Mouse (Mus musculus) small intestine, adult 2 months (tissue): ENCODE measurements around the gene Lca5. TPM values are rescaled to one million over a fixed set of nuclear protein-coding genes. Genes with fewer than 3 reads are reported as not detected.

Experiments
- H3K27ac ChIP-seq: fragments of 200-500 bp; 2 replicates; pipeline ENCODE4 v1.5.1; 2012; ENCODE audit warnings: low read depth, low read length, control low read depth, inconsistent platforms; ENCODE audit not compliant: insufficient read depth
- H3K27me3 ChIP-seq: fragments of 200-500 bp; 2 replicates; pipeline ENCODE4 v1.6.1; 2012; ENCODE audit warnings: mild to moderate bottlenecking, moderate library complexity, low read length, inconsistent platforms; ENCODE audit not compliant: control insufficient read depth, insufficient read depth
- H3K36me3 ChIP-seq: fragments of 200-500 bp; 2 replicates; pipeline ENCODE4 v1.6.1; 2012; ENCODE audit warnings: mild to moderate bottlenecking, low read length, control low read depth, inconsistent platforms; ENCODE audit not compliant: control insufficient read depth, insufficient read depth
- H3K4me1 ChIP-seq: fragments of 200-500 bp; 2 replicates; pipeline ENCODE4 v1.6.1; 2012; ENCODE audit warnings: low read length, inconsistent platforms, mixed read lengths; ENCODE audit not compliant: control insufficient read depth, insufficient read depth, insufficient read length
- H3K4me3 ChIP-seq: fragments of 200-500 bp; 2 replicates; pipeline ENCODE4 v1.5.1; 2012; ENCODE audit warnings: low read depth, mild to moderate bottlenecking, control low read depth, inconsistent platforms, low read length, moderate library complexity
- CTCF ChIP-seq: fragments of 200-500 bp; IDR thresholded peaks from 2 replicates; pipeline ENCODE4 v1.5.1; 2012; ENCODE audit warnings: low read depth, mild to moderate bottlenecking, control low read depth, inconsistent platforms, low read length, moderate library complexity, mixed read lengths; ENCODE audit not compliant: insufficient replicate concordance, insufficient read length; ENCODE audit errors: extremely low read depth
- POLR2A ChIP-seq: fragments of 200-500 bp; IDR thresholded peaks from 2 replicates; pipeline ENCODE4 v1.6.1; 2012; ENCODE audit warnings: low read depth, mild to moderate bottlenecking, control low read depth, inconsistent platforms, low read length, moderate library complexity
- WGBS: fragments of 180-500 bp; shearing (Covaris S2); methylation state at CpG from one replicate; pipeline ENCODE4 v1.1.7; 2018; 5-methylcytosine and 5-hydroxymethylcytosine counted together
- polyA plus RNA-seq: library from polyadenylated mRNA; depleted of rRNA; stranded (reverse); fragments of >200 nt; gene quantifications from 2 replicates; pipeline ENCODE4 v1.2.3, GENCODE M21; 2012

The Lca5 gene
- polyA plus RNA-seq, 1 experiment, result 0.18 TPM

- 91% methylated on average over 15 of the region's 15 CpGs for WGBS
- Histone ChIP-seq H3K4me3 (no peak overlapping the region), H3K4me1 (no peaks in the 10 kb centered on the region), H3K36me3 (no peaks in the 10 kb centered on the region), H3K27ac (no peak overlapping the region), H3K27me3 (no peaks in the 10 kb centered on the region)
- TF ChIP-seq CTCF, result no peak
- no peak for TF ChIP-seq POLR2A
These were observed 45.5 kb downstream of the Lca5 start for GRCm38 (mm10) chr9:83395456-83395855.

GRCm38 (mm10) chr9:83391996-83392395, 48.9 kb downstream of the Lca5 start:
- 76% methylated on average over 11 of the region's 11 CpGs for WGBS
- no peak for TF ChIP-seq POLR2A
- TF ChIP-seq CTCF, result no peak
- no peaks in the 10 kb centered on the region for H3K27me3 ChIP-seq

GRCm38 (mm10) chr9:83389570-83389969, 51.4 kb downstream of the Lca5 start:
- H3K4me3 ChIP-seq, result no peak overlapping the region
- H3K27me3 ChIP-seq, result no peaks in the 10 kb centered on the region
- no peaks in the 10 kb centered on the region for H3K36me3 ChIP-seq
- no peaks in the 10 kb centered on the region for H3K4me1 ChIP-seq
- TF ChIP-seq CTCF, result no peak
- TF ChIP-seq POLR2A, result no peak
- H3K27ac ChIP-seq, result no peak overlapping the region
- WGBS, result 88% methylated on average over 9 of the region's 9 CpGs

More at GRCm38 (mm10) chr9:83391996-83392395, 48.9 kb downstream of the Lca5 start:
- H3K4me1 ChIP-seq, result no peaks in the 10 kb centered on the region
- no peak overlapping the region for H3K27ac ChIP-seq
- no peak overlapping the region for H3K4me3 ChIP-seq
- H3K36me3 ChIP-seq, result no peaks in the 10 kb centered on the region

- no peaks in the 10 kb centered on the region for H3K4me1 ChIP-seq
- H3K27me3 ChIP-seq, result no peaks in the 10 kb centered on the region
- 75% methylated on average over 5 of the region's 5 CpGs for WGBS
- no peaks in the 10 kb centered on the region for H3K36me3 ChIP-seq
- H3K27ac ChIP-seq, result no peak overlapping the region
- H3K4me3 ChIP-seq, result no peak overlapping the region
- TF ChIP-seq POLR2A (no peak), CTCF (no peak)
These were observed 54.6 kb downstream of the Lca5 start for GRCm38 (mm10) chr9:83386264-83386855.

GRCm38 (mm10) chr9:83385301-83385700, 55.6 kb downstream of the Lca5 start:
- Histone ChIP-seq H3K36me3 (no peaks in the 10 kb centered on the region), H3K4me3 (no peak overlapping the region), H3K4me1 (no peaks in the 10 kb centered on the region), H3K27me3 (no peaks in the 10 kb centered on the region), H3K27ac (no peak overlapping the region)
- WGBS, result 66% methylated on average over 6 of the region's 6 CpGs
- TF ChIP-seq CTCF (no peak), POLR2A (no peak)

GRCm38 (mm10) chr9:83383235-83383634, 57.7 kb downstream of the Lca5 start:
- H3K4me1 ChIP-seq, result no peaks in the 10 kb centered on the region
- TF ChIP-seq CTCF (no peak), POLR2A (no peak)

GRCm38 (mm10) chr9:83382775-83383174, 58.2 kb downstream of the Lca5 start:
- H3K4me3 ChIP-seq, result no peak overlapping the region
- no peaks in the 10 kb centered on the region for H3K36me3 ChIP-seq
- H3K27me3 ChIP-seq, result no peaks in the 10 kb centered on the region
- H3K4me1 ChIP-seq, result no peaks in the 10 kb centered on the region
- WGBS, result 54% methylated on average over 3 of the region's 3 CpGs
- H3K27ac ChIP-seq, result no peak overlapping the region
- TF ChIP-seq POLR2A (no peak), CTCF (peak; percentile 68; the same call in 1 of the 2 replicates)

More at GRCm38 (mm10) chr9:83383235-83383634, 57.7 kb downstream of the Lca5 start:
- no peaks in the 10 kb centered on the region for H3K27me3 ChIP-seq
- no peaks in the 10 kb centered on the region for H3K36me3 ChIP-seq
- no peak overlapping the region for H3K4me3 ChIP-seq
- WGBS, result 70% methylated on average over 3 of the region's 3 CpGs
- no peak overlapping the region for H3K27ac ChIP-seq
